Mouse (Mus musculus) neural tube, embryonic 13.5 days (tissue): ENCODE data around the gene Amn. TPM values are rescaled to one million over a fixed set of nuclear protein-coding genes. Genes with fewer than 3 reads are reported as not detected.

Experiments
- ATAC-seq: fragments of 200-750 bp; cut with Nextera tagmentation; 2 replicates; pipeline ENCODE4 v1.8.0; 2017; ENCODE audit warnings: low read depth, mild to moderate bottlenecking, moderate TSS enrichment, moderate library complexity
- H3K27ac ChIP-seq: fragments of 300-500 bp; sonication (generic); replicated peaks from 2 replicates; pipeline ENCODE4 v1.5.1; 2015; ENCODE audit warnings: moderate library complexity, mild to moderate bottlenecking, inconsistent platforms
- H3K27me3 ChIP-seq: fragments of 300-500 bp; sonication (generic); 2 replicates; pipeline ENCODE4 v1.6.1; 2015; ENCODE audit warnings: mild to moderate bottlenecking, inconsistent platforms
- H3K36me3 ChIP-seq: fragments of 300-500 bp; sonication (generic); 2 replicates; pipeline ENCODE4 v1.6.1; 2015; ENCODE audit warnings: mild to moderate bottlenecking, inconsistent platforms
- H3K4me1 ChIP-seq: fragments of 300-500 bp; sonication (generic); replicated peaks from 2 replicates; pipeline ENCODE4 v1.6.1; 2015; ENCODE audit warnings: inconsistent platforms
- H3K4me2 ChIP-seq: fragments of 300-500 bp; sonication (generic); 2 replicates; pipeline ENCODE4 v1.6.1; 2015; ENCODE audit warnings: inconsistent platforms, mild to moderate bottlenecking, moderate library complexity
- H3K4me3 ChIP-seq: fragments of 300-500 bp; sonication (generic); 2 replicates; pipeline ENCODE4 v1.5.1; 2015; ENCODE audit warnings: mild to moderate bottlenecking, inconsistent platforms
- H3K9ac ChIP-seq: fragments of 300-500 bp; sonication (generic); 2 replicates; pipeline ENCODE4 v1.6.1; 2015; ENCODE audit warnings: moderate library complexity, mild to moderate bottlenecking, inconsistent platforms
- H3K9me3 ChIP-seq: fragments of 300-500 bp; sonication (generic); 2 replicates; pipeline ENCODE4 v1.6.1; 2016; ENCODE audit warnings: inconsistent platforms
- WGBS: fragments of 180-500 bp; shearing (Covaris S2); methylation state at CpG from one replicate; pipeline ENCODE4 v1.1.7; 2015; 5-methylcytosine and 5-hydroxymethylcytosine counted together
- polyA plus RNA-seq: library from polyadenylated mRNA; unstranded; fragments of >200 nt; fragmentation: Nextera tagmentation; extraction: Ambion mirVana; gene quantifications from 2 replicates; pipeline ENCODE4 v1.2.1, GENCODE M21; 2015

Gene Amn
- polyA plus RNA-seq, 1 experiment from 2014 or later, result 5.1 TPM

GRCm38 (mm10) chr12:111306821-111307220, 35.9 kb downstream of the Amn start:
- 87% methylated on average over 8 of the region's 8 CpGs for WGBS
- no peak overlapping the region for H3K27ac ChIP-seq
- no peaks in the 10 kb centered on the region for H3K9me3 ChIP-seq

GRCm38 (mm10) chr12:111309256-111309655, 38.4 kb downstream of the Amn start:
- no peaks in the 10 kb centered on the region for H3K27me3 ChIP-seq
- no peak overlapping the region for H3K4me3 ChIP-seq
- H3K4me1 ChIP-seq, result no peaks in the 10 kb centered on the region
- H3K36me3 ChIP-seq, result peaks cover 97% of the 10 kb centered on the region
- H3K9ac ChIP-seq, result no peak overlapping the region
- no peak overlapping the region for H3K27ac ChIP-seq
- H3K9me3 ChIP-seq, result no peaks in the 10 kb centered on the region
- no peak overlapping the region for H3K4me2 ChIP-seq
- WGBS, result 79% methylated on average over 12 of the region's 12 CpGs
- ATAC-seq, result no peak

More at GRCm38 (mm10) chr12:111306821-111307220, 35.9 kb downstream of the Amn start:
- Histone ChIP-seq H3K9ac (no peak overlapping the region), H3K36me3 (peaks cover 97% of the 10 kb centered on the region), H3K27me3 (no peaks in the 10 kb centered on the region), H3K4me2 (no peak overlapping the region), H3K4me3 (no peak overlapping the region), H3K4me1 (no peaks in the 10 kb centered on the region)
- no peak for ATAC-seq

GRCm38 (mm10) chr12:111309931-111310330, 39.0 kb downstream of the Amn start:
- Histone ChIP-seq H3K4me3 (no peak overlapping the region), H3K27ac (no peak overlapping the region), H3K4me2 (no peak overlapping the region), H3K27me3 (no peaks in the 10 kb centered on the region), H3K9ac (no peak overlapping the region), H3K36me3 (peaks cover 97% of the 10 kb centered on the region), H3K9me3 (no peaks in the 10 kb centered on the region), H3K4me1 (no peaks in the 10 kb centered on the region)
- ATAC-seq, result no peak
- 88% methylated on average over 14 of the region's 14 CpGs for WGBS

- Histone ChIP-seq H3K27me3 (no peaks in the 10 kb centered on the region), H3K4me1 (no peaks in the 10 kb centered on the region), H3K4me3 (no peak overlapping the region), H3K4me2 (no peak overlapping the region), H3K36me3 (peaks cover 97% of the 10 kb centered on the region), H3K9me3 (no peaks in the 10 kb centered on the region), H3K27ac (no peak overlapping the region), H3K9ac (no peak overlapping the region)
- no peak for ATAC-seq
- WGBS, result 94% methylated on average over 10 of the region's 10 CpGs
Observed at GRCm38 (mm10) chr12:111311775-111312174, 40.9 kb downstream of the Amn start.

GRCm38 (mm10) chr12:111314273-111314672, 43.4 kb downstream of the Amn start:
- Histone ChIP-seq H3K27ac (no peak overlapping the region), H3K4me1 (no peaks in the 10 kb centered on the region), H3K4me2 (no peak overlapping the region), H3K36me3 (peaks cover 100% of the 10 kb centered on the region), H3K9me3 (no peaks in the 10 kb centered on the region), H3K4me3 (no peak overlapping the region), H3K27me3 (no peaks in the 10 kb centered on the region), H3K9ac (no peak overlapping the region)
- ATAC-seq, result no peak
- 95% methylated on average over 7 of the region's 7 CpGs for WGBS

- H3K9ac ChIP-seq, result no peak overlapping the region
- ATAC-seq, result no peak
- H3K9me3 ChIP-seq, result no peaks in the 10 kb centered on the region
- no peak overlapping the region for H3K27ac ChIP-seq
- WGBS, result 99% methylated on average over 9 of the region's 9 CpGs
- no peak overlapping the region for H3K4me2 ChIP-seq
- no peaks in the 10 kb centered on the region for H3K27me3 ChIP-seq
- H3K36me3 ChIP-seq, result peaks cover 99% of the 10 kb centered on the region
- H3K4me3 ChIP-seq, result no peak overlapping the region
- H3K4me1 ChIP-seq, result no peaks in the 10 kb centered on the region
Observed at GRCm38 (mm10) chr12:111317694-111318093, 46.8 kb downstream of the Amn start.

GRCm38 (mm10) chr12:111320549-111320948, 49.7 kb downstream of the Amn start:
- ATAC-seq, result no peak
- no peak overlapping the region for H3K9ac ChIP-seq
- no peaks in the 10 kb centered on the region for H3K4me1 ChIP-seq
- H3K36me3 ChIP-seq, result peaks cover 99% of the 10 kb centered on the region
- WGBS, result 83% methylated on average over 12 of the region's 12 CpGs
- no peak overlapping the region for H3K4me2 ChIP-seq
- no peak overlapping the region for H3K4me3 ChIP-seq
- no peak overlapping the region for H3K27ac ChIP-seq
- no peaks in the 10 kb centered on the region for H3K27me3 ChIP-seq
- H3K9me3 ChIP-seq, result no peaks in the 10 kb centered on the region

- ATAC-seq, result no peak
- 81% methylated on average over 13 of the region's 13 CpGs for WGBS
Observed at GRCm38 (mm10) chr12:111321832-111322231, 50.9 kb downstream of the Amn start.

GRCm38 (mm10) chr12:111323423-111323822, 52.5 kb downstream of the Amn start:
- Histone ChIP-seq H3K4me2 (no peak overlapping the region), H3K36me3 (peaks cover 99% of the 10 kb centered on the region), H3K4me1 (no peaks in the 10 kb centered on the region), H3K27ac (no peak overlapping the region), H3K9me3 (no peaks in the 10 kb centered on the region), H3K27me3 (no peaks in the 10 kb centered on the region), H3K4me3 (no peak overlapping the region), H3K9ac (no peak overlapping the region)
- WGBS, result 91% methylated on average over 4 of the region's 4 CpGs
- ATAC-seq, result no peak

More at GRCm38 (mm10) chr12:111321832-111322231, 50.9 kb downstream of the Amn start:
- H3K27ac ChIP-seq, result no peak overlapping the region
- H3K4me2 ChIP-seq, result no peak overlapping the region
- no peak overlapping the region for H3K4me3 ChIP-seq
- H3K9me3 ChIP-seq, result no peaks in the 10 kb centered on the region
- H3K27me3 ChIP-seq, result no peaks in the 10 kb centered on the region
- no peak overlapping the region for H3K9ac ChIP-seq
- peaks cover 99% of the 10 kb centered on the region for H3K36me3 ChIP-seq
- no peaks in the 10 kb centered on the region for H3K4me1 ChIP-seq

- peaks cover 98% of the 10 kb centered on the region for H3K36me3 ChIP-seq
- H3K4me2 ChIP-seq, result no peak overlapping the region
- no peak overlapping the region for H3K27ac ChIP-seq
- 89% methylated on average over 21 of the region's 21 CpGs for WGBS
- H3K4me1 ChIP-seq, result no peaks in the 10 kb centered on the region
- H3K27me3 ChIP-seq, result no peaks in the 10 kb centered on the region
- no peak for ATAC-seq
- H3K9ac ChIP-seq, result no peak overlapping the region
- H3K4me3 ChIP-seq, result no peak overlapping the region
- no peaks in the 10 kb centered on the region for H3K9me3 ChIP-seq
Observed at GRCm38 (mm10) chr12:111324536-111324935, 53.6 kb downstream of the Amn start.

GRCm38 (mm10) chr12:111324949-111325348, 54.1 kb downstream of the Amn start:
- H3K9ac ChIP-seq, result no peak overlapping the region
- no peak overlapping the region for H3K27ac ChIP-seq
- H3K27me3 ChIP-seq, result no peaks in the 10 kb centered on the region
- ATAC-seq, result no peak
- no peaks in the 10 kb centered on the region for H3K9me3 ChIP-seq
- no peaks in the 10 kb centered on the region for H3K4me1 ChIP-seq
- WGBS, result 91% methylated on average over 12 of the region's 12 CpGs
- peaks cover 98% of the 10 kb centered on the region for H3K36me3 ChIP-seq
- no peak overlapping the region for H3K4me3 ChIP-seq
- no peak overlapping the region for H3K4me2 ChIP-seq

- 95% methylated on average over 18 of the region's 18 CpGs for WGBS
- H3K4me2 ChIP-seq, result no peak overlapping the region
- H3K36me3 ChIP-seq, result peaks cover 94% of the 10 kb centered on the region
- no peaks in the 10 kb centered on the region for H3K27me3 ChIP-seq
- H3K4me1 ChIP-seq, result no peaks in the 10 kb centered on the region
- H3K9ac ChIP-seq, result no peak overlapping the region
- ATAC-seq, result no peak
- H3K27ac ChIP-seq, result no peak overlapping the region
- no peaks in the 10 kb centered on the region for H3K9me3 ChIP-seq
- no peak overlapping the region for H3K4me3 ChIP-seq
Observed at GRCm38 (mm10) chr12:111325744-111326424, 55.0 kb downstream of the Amn start.
